Mouse (Mus musculus) left cerebral cortex, adult 18-20 months (tissue): ENCODE measurements around the gene Ncln. TPM values are rescaled to one million over a fixed set of nuclear protein-coding genes. Genes with fewer than 3 reads are reported as not detected.
A peak's percentile ranks its signal among the peaks of the same experiment; 100 is the strongest.

Experiments used
- DNase-seq, 2 experiments: peaks; one replicate each; pipeline ENCODE4 v3.0.0; 2021 to 2022; ENCODE audit warnings: low spot score in 2 of 2, mixed read lengths in 1 of 2
- total RNA-seq, 2 experiments: library from RNA; stranded (reverse); gene quantifications; 2 replicates each; pipeline ENCODE4 v1.2.3; 2021

Ncln gene
- total RNA-seq, 2 experiments from 2014 or later, result 68.1 to 85.1 TPM

DNA sequence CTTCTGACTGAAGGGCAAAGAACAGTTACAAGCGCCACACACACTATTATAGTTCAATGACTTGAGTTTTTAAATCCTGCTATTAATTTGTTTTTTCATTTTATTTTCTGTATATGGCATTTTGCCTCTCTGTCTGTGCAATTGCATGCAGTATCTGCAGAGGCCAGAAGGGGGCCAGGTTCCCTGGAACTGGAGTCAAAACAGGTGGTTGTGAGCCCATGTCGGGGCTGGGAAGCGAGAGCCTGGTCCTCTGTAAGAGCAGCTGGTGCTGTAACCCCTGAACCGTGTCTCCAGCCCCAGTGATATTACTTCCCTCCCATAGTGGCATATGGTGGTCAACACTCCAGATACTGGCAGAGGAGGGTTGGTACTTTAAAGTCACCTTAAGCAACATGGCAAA is 22.4 kb upstream of the Ncln start:
- DNase-seq, result peak; percentile 45 to 66

- DNase-seq, result no peak
Observed at GRCm38 (mm10) chr10:81517227-81517626, 21.0 kb upstream of the Ncln start.

DNA sequence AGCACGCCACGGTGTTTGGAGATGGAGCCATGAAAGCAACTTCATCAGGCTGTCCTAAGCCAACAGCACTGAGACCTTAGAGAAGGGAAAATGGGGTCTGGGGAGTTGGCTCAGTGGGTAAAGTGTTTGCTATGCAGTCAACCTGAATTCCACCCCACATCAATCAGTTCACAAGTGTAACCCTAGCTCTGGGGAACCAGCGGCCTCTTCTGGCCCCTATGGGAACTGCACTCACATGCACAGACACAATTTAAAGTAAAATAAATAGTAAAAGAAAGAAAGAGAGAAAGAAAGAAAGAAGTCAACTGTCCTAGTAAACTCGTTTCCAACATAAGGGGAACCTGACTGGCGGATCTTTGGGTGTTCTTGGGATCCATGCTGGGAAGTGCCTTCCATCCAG is 17.6 kb upstream of the Ncln start:
- DNase-seq, result no peak

DNA sequence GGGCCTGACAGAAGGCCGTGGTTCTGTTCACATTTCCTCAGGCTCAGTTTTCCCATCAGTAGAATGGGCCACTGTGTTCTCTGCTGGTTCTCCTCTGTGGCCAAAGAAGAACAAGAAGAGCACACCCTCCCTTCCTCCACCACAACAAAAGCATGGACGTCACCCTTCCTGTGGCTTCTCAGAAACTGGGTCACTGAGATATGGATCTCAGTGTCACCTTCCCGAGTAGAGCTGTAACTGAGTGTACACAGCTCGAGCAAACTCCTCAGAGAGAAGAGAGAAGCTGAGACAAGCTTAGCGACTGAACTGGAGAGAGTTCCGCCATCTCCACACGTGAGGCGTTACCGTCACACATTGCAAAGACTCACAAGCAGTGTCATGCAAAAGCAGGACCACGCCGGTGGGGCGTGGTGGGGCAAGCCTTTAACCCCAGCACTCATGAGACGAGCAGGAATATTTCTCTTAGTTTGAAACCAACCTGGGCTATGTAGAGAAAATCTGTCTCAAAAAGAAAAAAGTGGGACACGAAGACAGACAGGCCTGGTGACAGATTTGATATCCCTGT is 14.1 kb upstream of the Ncln start:
- DNase-seq, result no peak

- no peak for DNase-seq
Observed at GRCm38 (mm10) chr10:81507691-81508489, 11.7 kb upstream of the Ncln start.

- no peak for DNase-seq
Observed at GRCm38 (mm10) chr10:81507095-81507494, 10.9 kb upstream of the Ncln start.

- DNase-seq, result no peak
Observed at GRCm38 (mm10) chr10:81505016-81505664, 8.9 kb upstream of the Ncln start.

DNA sequence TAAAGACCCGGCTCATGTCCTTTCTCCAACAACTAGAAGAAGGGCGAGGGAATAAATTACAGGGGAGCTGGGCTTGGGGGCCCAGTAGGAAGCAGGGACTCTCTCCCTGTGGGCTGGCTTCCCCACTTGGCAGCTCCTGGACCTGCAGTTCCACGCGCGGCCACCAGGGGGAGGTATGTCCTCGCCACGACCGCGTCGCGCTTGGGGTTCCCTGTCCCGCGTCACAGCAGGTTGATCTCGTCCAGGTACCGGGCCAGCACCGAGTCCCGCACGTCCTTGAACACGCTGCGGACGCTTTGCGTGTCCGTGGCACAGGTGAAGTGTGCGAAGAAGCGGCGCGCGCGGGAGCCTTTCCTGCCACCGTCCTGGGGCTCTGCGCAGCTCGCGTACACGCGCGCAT is 6.5 kb upstream of the Ncln start:
- peak; percentile 90 to 96 for DNase-seq

- no peak for DNase-seq
Observed at GRCm38 (mm10) chr10:81501863-81502262, 5.7 kb upstream of the Ncln start.

GRCm38 (mm10) chr10:81500032-81500431 is 3.8 kb upstream of the Ncln start, which contains the start of gene S1pr4:
S1pr4 (minus strand) TSS chr10:81500132.
- no peak for DNase-seq

GRCm38 (mm10) chr10:81499250-81499901 is 3.2 kb upstream of the Ncln start:
- DNase-seq, result no peak

GRCm38 (mm10) chr10:81498316-81499249 is 2.4 kb upstream of the Ncln start:
- no peak for DNase-seq

DNA sequence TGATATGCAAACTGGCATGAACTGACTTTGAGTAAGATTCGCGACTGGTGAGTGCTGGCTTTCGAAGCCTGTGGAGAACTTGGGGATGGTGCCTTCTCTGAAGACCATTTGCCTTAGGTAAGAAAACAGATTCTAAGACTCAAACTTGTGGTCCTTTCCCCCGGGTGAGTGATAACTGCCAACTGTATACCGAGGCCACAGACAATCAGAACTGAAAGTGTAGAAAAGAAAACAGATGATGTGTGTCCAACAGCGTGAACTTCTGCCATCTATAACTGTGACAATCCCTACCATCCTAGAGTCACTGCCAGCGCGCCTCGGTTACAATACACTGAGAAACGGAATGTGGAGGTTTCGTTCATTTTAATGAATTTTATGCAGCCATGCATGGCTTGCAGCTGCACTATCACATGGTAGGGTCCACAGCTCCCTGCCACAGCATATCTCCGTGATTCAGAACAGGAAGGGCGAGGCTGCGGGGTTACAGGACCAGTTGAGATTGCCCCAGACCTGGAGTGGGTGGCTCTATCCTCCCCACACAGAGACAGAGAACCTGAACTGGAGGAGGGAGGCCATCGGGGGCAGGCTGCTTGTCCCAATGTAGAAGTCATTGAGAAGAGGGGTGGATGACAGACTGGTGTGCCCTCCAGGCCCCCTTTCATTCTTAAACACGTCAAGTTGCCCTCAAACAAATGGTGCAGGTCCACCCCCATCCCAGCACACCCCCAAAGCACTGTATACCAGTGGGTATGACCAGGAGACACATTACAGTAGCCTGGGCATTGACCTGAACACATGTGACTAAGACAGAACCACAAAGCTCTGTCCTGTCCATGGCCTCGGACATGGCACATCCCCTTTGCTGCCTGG is 1.4 kb upstream of the Ncln start:
- no peak for DNase-seq

DNA sequence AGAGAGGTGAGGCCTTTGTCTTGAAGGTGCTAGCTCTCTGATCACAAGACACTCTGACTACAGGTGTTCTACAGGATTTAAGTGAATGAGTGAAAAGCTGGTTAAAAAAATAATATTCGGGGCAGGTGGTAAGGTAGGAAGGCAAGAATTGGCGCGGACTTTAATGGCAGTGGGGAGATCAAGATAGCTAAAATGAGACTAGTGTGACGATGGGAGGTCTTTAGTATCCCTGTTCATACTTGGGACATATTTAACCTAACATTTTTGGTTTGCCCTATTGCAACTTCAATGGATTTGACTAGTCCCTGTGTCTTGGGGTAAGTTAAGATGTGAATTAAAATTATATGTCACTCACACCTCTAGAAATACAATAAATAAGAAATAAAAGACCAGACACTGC is 777 bp upstream of the Ncln start:
- DNase-seq, result no peak

DNA sequence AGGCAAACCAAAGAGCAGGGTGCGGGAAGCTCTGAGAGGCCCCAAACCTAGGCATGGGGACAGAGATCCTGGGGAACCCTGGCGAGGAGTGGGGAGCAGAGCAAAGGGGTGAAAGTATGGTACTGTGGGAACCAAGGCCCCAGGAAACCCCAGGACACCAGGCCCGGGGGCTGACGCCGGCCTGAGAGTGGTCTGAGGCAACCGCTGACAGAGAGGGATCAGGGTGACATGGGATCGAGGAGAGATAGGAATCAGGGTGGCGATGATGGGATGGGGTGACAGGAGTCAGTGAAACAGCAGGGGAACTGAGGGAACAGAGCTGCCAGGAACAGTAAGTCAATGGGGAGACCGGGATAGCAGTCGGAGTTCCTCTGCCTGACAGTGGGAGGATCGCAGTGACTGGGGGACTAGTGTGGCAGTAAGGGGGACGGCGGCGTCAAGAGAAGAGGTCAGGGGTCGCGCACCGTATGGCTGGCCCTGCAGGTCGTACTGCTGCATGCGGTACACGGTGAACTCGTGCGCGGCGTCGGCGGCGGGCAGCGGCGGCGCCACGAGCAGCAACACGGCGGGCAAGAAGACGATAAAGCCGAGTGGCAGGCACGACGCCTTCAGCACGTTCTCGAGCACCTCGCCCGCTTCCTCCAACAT is 452 bp downstream of the Ncln start:
- peak in 1 of 2 experiments; percentile 46 for DNase-seq

GRCm38 (mm10) chr10:81495151-81495550 is 1.0 kb downstream of the Ncln start:
- DNase-seq, result no peak

- DNase-seq, result no peak
Observed at GRCm38 (mm10) chr10:81494260-81495041, 1.7 kb downstream of the Ncln start.

GRCm38 (mm10) chr10:81493601-81494220 is 2.5 kb downstream of the Ncln start:
- DNase-seq, result no peak
